Mouse (Mus musculus) limb, embryonic 12.5 days (tissue): Measurements from ENCODE around the gene Itpa. TPM values are rescaled to one million over a fixed set of nuclear protein-coding genes. Genes with fewer than 3 reads are reported as not detected.
A peak's percentile ranks its signal among the peaks of the same experiment; 100 is the strongest.
"Not testable (repeated sequence)": the region's sequence is repeated elsewhere in the genome, so short reads cannot be mapped to it uniquely, and the experiment has no call there.

Experiments
- ATAC-seq: fragments of 200-750 bp; cut with Nextera tagmentation; 2 replicates; pipeline ENCODE4 v1.8.0; 2017; ENCODE audit warnings: low read depth, moderate TSS enrichment; ENCODE audit not compliant: insufficient number of reproducible peaks, insufficient read depth, low FRiP score, low TSS enrichment
- H3K27ac ChIP-seq: fragments of 300-500 bp; sonication (generic); 2 replicates; pipeline ENCODE4 v1.5.1; 2016; ENCODE audit warnings: mild to moderate bottlenecking, moderate library complexity
- H3K27me3 ChIP-seq: fragments of 300-500 bp; sonication (generic); 2 replicates; pipeline ENCODE4 v1.6.1; 2016; ENCODE audit warnings: mild to moderate bottlenecking, moderate library complexity
- H3K36me3 ChIP-seq: fragments of 300-500 bp; sonication (generic); 2 replicates; pipeline ENCODE4 v1.6.1; 2016; ENCODE audit warnings: mild to moderate bottlenecking, moderate library complexity
- H3K4me1 ChIP-seq: fragments of 300-500 bp; sonication (generic); replicated peaks from 2 replicates; pipeline ENCODE4 v1.6.1; 2016
- H3K4me2 ChIP-seq: fragments of 300-500 bp; sonication (generic); 2 replicates; pipeline ENCODE4 v1.6.1; 2016; ENCODE audit warnings: mild to moderate bottlenecking, moderate library complexity
- H3K4me3 ChIP-seq: fragments of 300-500 bp; sonication (generic); replicated peaks from 2 replicates; pipeline ENCODE4 v1.5.1; 2016; ENCODE audit warnings: mild to moderate bottlenecking
- H3K9ac ChIP-seq: fragments of 300-500 bp; sonication (generic); replicated peaks from 2 replicates; pipeline ENCODE4 v1.6.1; 2016; ENCODE audit warnings: mild to moderate bottlenecking, moderate library complexity
- H3K9me3 ChIP-seq: fragments of 300-500 bp; sonication (generic); 2 replicates; pipeline ENCODE4 v1.6.1; 2016; ENCODE audit warnings: mild to moderate bottlenecking, moderate library complexity
- WGBS: fragments of 180-500 bp; shearing (Covaris S2); methylation state at CpG from one replicate; pipeline ENCODE4 v1.1.7; 2016; 5-methylcytosine and 5-hydroxymethylcytosine counted together
- polyA plus RNA-seq: library from polyadenylated mRNA; unstranded; fragments of >200 nt; fragmentation: Nextera tagmentation; extraction: Ambion mirVana; gene quantifications from 2 replicates; pipeline ENCODE4 v1.2.1, GENCODE M21; 2016

Itpa gene
- polyA plus RNA-seq, 1 experiment from 2014 or later: 148 TPM

GRCm38 (mm10) chr2:130638101-130638611 lies 29.3 kb upstream of the Itpa start:
- no peak for ATAC-seq
- 26% methylated on average over 16 of the region's 16 CpGs for WGBS

GRCm38 (mm10) chr2:130639276-130639675 lies 28.1 kb upstream of the Itpa start:
- 68% methylated on average over 6 of the region's 6 CpGs for WGBS
- H3K36me3 ChIP-seq: no peaks in the 10 kb centered on the region
- no peaks in the 10 kb centered on the region for H3K9me3 ChIP-seq
- no peak for ATAC-seq
- H3K27me3 ChIP-seq: peaks cover 73% of the 10 kb centered on the region
- H3K4me1 ChIP-seq: peaks cover 36% of the 10 kb centered on the region
- no peak overlapping the region for H3K4me2 ChIP-seq
- H3K9ac ChIP-seq: no peak overlapping the region
- H3K27ac ChIP-seq: no peak overlapping the region
- no peak overlapping the region for H3K4me3 ChIP-seq

More at GRCm38 (mm10) chr2:130638101-130638611, 29.3 kb upstream of the Itpa start:
- H3K27ac ChIP-seq: no peak overlapping the region
- no peak overlapping the region for H3K9ac ChIP-seq
- H3K4me2 ChIP-seq: no peak overlapping the region
- H3K9me3 ChIP-seq: no peaks in the 10 kb centered on the region
- H3K27me3 ChIP-seq: peaks cover 83% of the 10 kb centered on the region
- no peak overlapping the region for H3K4me3 ChIP-seq
- no peaks in the 10 kb centered on the region for H3K36me3 ChIP-seq
- peaks cover 40% of the 10 kb centered on the region for H3K4me1 ChIP-seq

- ATAC-seq: no peak
- WGBS: 32% methylated on average over 6 of the region's 6 CpGs
- peak overlapping the region; percentile 69; the same call in 1 of the 2 replicates for H3K9ac ChIP-seq
- no peaks in the 10 kb centered on the region for H3K9me3 ChIP-seq
- H3K36me3 ChIP-seq: no peaks in the 10 kb centered on the region
- peak overlapping the region; percentile 69 for H3K4me3 ChIP-seq
- H3K27me3 ChIP-seq: peaks cover 51% of the 10 kb centered on the region
- H3K4me1 ChIP-seq: peaks cover 15% of the 10 kb centered on the region
- H3K4me2 ChIP-seq: peak overlapping the region; percentile 96
- H3K27ac ChIP-seq: no peak overlapping the region
Observed at GRCm38 (mm10) chr2:130641351-130642025, 25.9 kb upstream of the Itpa start.

- Histone ChIP-seq H3K27ac (no peak overlapping the region), H3K4me3 (peak overlapping the region; percentile 69), H3K27me3 (peaks cover 44% of the 10 kb centered on the region), H3K4me1 (peaks cover 15% of the 10 kb centered on the region), H3K4me2 (peak overlapping the region; percentile 96), H3K9ac (peak overlapping the region; percentile 69), H3K36me3 (no peaks in the 10 kb centered on the region), H3K9me3 (no peaks in the 10 kb centered on the region)
- ATAC-seq: peak; percentile 48; the same call in 1 of the 2 replicates
- 0% methylated on average over 11 of the region's 27 CpGs for WGBS
Observed at GRCm38 (mm10) chr2:130642197-130642660, 25.2 kb upstream of the Itpa start.

- 3% methylated on average over 40 of the region's 40 CpGs for WGBS
- Histone ChIP-seq H3K27me3 (peaks cover 38% of the 10 kb centered on the region), H3K4me3 (peak within 1 kb of the TSS; percentile 69), H3K9me3 (no peaks in the 10 kb centered on the region), H3K27ac (no peak within 1 kb of the TSS), H3K4me2 (peak within 1 kb of the TSS; percentile 96), H3K4me1 (peaks cover 15% of the 10 kb centered on the region), H3K36me3 (no peaks in the 10 kb centered on the region), H3K9ac (peak within 1 kb of the TSS; percentile 69)
- peak; percentile 95 for ATAC-seq
Observed at GRCm38 (mm10) chr2:130642684-130643369, 24.6 kb upstream of the Itpa start, which contains the start of gene Lzts3. Lzts3 (minus strand) TSS chr2:130642803.

- Histone ChIP-seq H3K4me3 (no peak overlapping the region), H3K4me1 (peaks cover 11% of the 10 kb centered on the region), H3K4me2 (no peak overlapping the region), H3K9ac (no peak overlapping the region), H3K9me3 (no peaks in the 10 kb centered on the region), H3K27ac (no peak overlapping the region), H3K27me3 (peaks cover 17% of the 10 kb centered on the region), H3K36me3 (peaks cover 4% of the 10 kb centered on the region; the same call in 1 of the 2 replicates)
- WGBS: 86% methylated on average over 4 of the region's 4 CpGs
- no peak for ATAC-seq
Observed at GRCm38 (mm10) chr2:130645198-130645597, 22.2 kb upstream of the Itpa start.

GRCm38 (mm10) chr2:130649028-130649427 lies 18.4 kb upstream of the Itpa start:
- H3K36me3 ChIP-seq: peaks cover 30% of the 10 kb centered on the region
- H3K27ac ChIP-seq, H3K4me1 ChIP-seq, H3K4me2 ChIP-seq, H3K9ac ChIP-seq, ATAC-seq, H3K9me3 ChIP-seq, H3K27me3 ChIP-seq, H3K4me3 ChIP-seq: not testable (repeated sequence)
- WGBS: 77% methylated on average over 6 of the region's 6 CpGs

GRCm38 (mm10) chr2:130653303-130653702 lies 14.1 kb upstream of the Itpa start:
- H3K27me3 ChIP-seq: no peaks in the 10 kb centered on the region
- H3K36me3 ChIP-seq: peaks cover 73% of the 10 kb centered on the region
- ATAC-seq: no peak
- H3K9me3 ChIP-seq: no peaks in the 10 kb centered on the region
- H3K4me1 ChIP-seq: no peaks in the 10 kb centered on the region
- H3K27ac ChIP-seq: no peak overlapping the region
- H3K4me2 ChIP-seq: no peak overlapping the region
- 97% methylated on average over 2 of the region's 2 CpGs for WGBS
- H3K9ac ChIP-seq: no peak overlapping the region
- H3K4me3 ChIP-seq: no peak overlapping the region

GRCm38 (mm10) chr2:130653760-130654159 lies 13.7 kb upstream of the Itpa start:
- Histone ChIP-seq H3K27ac (no peak overlapping the region), H3K9ac (no peak overlapping the region), H3K4me2 (no peak overlapping the region), H3K4me3 (no peak overlapping the region), H3K4me1 (no peaks in the 10 kb centered on the region), H3K9me3 (no peaks in the 10 kb centered on the region), H3K27me3 (no peaks in the 10 kb centered on the region), H3K36me3 (peaks cover 77% of the 10 kb centered on the region)
- no peak for ATAC-seq
- 89% methylated on average over 1 of the region's 1 CpGs for WGBS

- Histone ChIP-seq H3K9ac (no peak overlapping the region), H3K4me1 (no peaks in the 10 kb centered on the region), H3K4me3 (no peak overlapping the region), H3K27ac (no peak overlapping the region), H3K4me2 (no peak overlapping the region), H3K9me3 (no peaks in the 10 kb centered on the region), H3K27me3 (no peaks in the 10 kb centered on the region), H3K36me3 (peaks cover 91% of the 10 kb centered on the region)
- WGBS: 89% methylated on average over 6 of the region's 6 CpGs
- no peak for ATAC-seq
Observed at GRCm38 (mm10) chr2:130655660-130656339, 11.6 kb upstream of the Itpa start.

GRCm38 (mm10) chr2:130656536-130656935 lies 10.9 kb upstream of the Itpa start:
- no peak overlapping the region for H3K4me3 ChIP-seq
- no peak for ATAC-seq
- H3K4me1 ChIP-seq: no peaks in the 10 kb centered on the region
- no peak overlapping the region for H3K27ac ChIP-seq
- H3K36me3 ChIP-seq: peaks cover 94% of the 10 kb centered on the region
- WGBS: 94% methylated on average over 9 of the region's 9 CpGs
- no peak overlapping the region for H3K4me2 ChIP-seq
- no peaks in the 10 kb centered on the region for H3K27me3 ChIP-seq
- H3K9ac ChIP-seq: no peak overlapping the region
- H3K9me3 ChIP-seq: no peaks in the 10 kb centered on the region
